Mouse (Mus musculus): ENCODE measurements around the gene Leap2.

- peak; percentile 17; the same call in 1 of the 2 replicates for TF ChIP-seq CTCF (IDR thresholded peaks at IDR 0.05; ENCODE audit: control insufficient read depth, insufficient read depth, insufficient replicate concordance, low read depth, low read length)
- no peak for TF ChIP-seq POLR2A (IDR thresholded peaks at IDR 0.05; ENCODE audit: control insufficient read depth, low read depth, low read length)
Measured at GRCm38 (mm10) chr11:53443861-53444260, 20.9 kb upstream of the Leap2 start.

Measured in testis, adult 2 months (tissue).